Mouse (Mus musculus) R1 (cell line): ENCODE data around the gene Nbdy.
A peak's percentile ranks its signal among the peaks of the same experiment; 100 is the strongest.

Experiments used
- DNase-seq: peaks from one replicate; pipeline ENCODE4 v3.0.0-alpha.2; 2018; ENCODE audit warnings: low read depth, low spot score

The Nbdy gene

GRCm38 (mm10) chrX:153723110-153723916 lies at the start of gene Nbdy:
Gene Nbdy (plus strand): TSS chrX:153723590.
- peak; percentile 73 for DNase-seq

DNA sequence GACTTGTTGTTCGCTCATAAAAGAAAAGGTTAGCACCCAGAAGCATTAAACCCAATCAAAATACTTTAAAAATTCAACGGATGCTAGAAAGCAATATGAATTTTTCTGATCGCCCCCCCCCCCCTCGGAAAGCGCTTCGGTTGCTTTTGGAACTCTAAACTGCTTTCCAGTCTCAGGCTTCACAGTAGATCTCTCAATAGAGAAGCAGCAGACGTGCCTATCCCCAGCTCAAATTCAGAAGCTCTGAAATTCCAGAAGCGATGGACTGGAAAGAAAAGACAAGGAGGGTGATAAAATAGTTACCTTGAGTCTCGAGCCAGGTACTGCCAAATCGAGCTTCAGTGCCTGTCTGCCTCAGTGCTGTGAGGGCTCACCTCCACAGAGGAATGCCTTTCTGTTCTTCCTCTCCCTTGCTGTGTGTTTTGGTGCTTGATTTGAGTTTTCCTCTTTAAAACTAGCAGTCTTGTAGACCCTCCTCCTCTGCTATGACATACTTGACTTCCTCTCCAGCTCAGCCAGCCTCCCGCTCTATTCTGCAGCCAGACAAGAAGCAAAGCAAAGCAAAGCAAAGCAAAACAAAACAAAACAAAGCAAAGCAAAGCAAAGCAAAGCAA lies 27.5 kb upstream of the Nbdy start, which contains the start of gene Kctd12b:
Gene Kctd12b (minus strand): TSS at position 610 of the 614 bp plus-strand sequence.
- peak; percentile 3 for DNase-seq

DNA sequence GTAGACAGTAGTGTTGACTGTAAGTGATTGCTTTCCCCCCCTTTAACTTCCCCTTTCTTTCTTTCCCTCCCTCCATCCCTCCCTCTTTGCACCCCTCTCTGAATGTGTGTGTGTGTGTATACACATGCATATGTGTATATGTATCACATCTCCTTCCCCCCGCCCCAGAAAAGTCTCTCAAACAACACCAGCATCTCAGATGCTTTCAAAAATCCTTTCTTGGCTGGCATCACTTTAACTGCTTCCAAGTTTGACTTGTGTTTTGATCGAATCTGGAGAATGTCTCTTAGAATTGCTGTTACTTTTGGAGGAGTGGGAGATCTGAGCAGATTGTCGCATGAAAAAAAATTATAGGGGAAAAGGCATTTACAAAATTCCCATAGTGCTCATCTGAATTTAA lies 22.9 kb upstream of the Nbdy start:
- DNase-seq, result no peak

GRCm38 (mm10) chrX:153707735-153708134 lies 15.7 kb upstream of the Nbdy start:
- peak; percentile 4 for DNase-seq

- DNase-seq, result no peak
Measured at GRCm38 (mm10) chrX:153716716-153717115, 6.7 kb upstream of the Nbdy start.

DNA sequence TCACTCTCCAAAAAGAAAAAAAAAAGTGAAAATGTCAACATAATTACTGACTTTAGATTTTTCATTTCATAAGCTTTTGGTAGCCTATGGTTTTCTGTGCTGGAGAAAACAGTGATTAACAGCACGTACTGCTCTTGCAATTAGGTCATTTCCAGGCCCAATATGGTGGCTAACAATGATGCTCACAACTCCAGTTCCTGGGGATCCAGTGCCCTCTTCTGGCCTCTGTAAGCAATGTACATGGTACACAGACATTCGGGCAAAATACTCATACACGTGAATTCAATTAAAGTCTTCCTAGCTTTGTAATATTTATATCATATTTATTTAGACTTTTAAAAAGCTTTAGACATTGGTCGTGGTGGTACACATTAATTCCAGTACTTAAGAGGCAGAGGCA lies 3.8 kb upstream of the Nbdy start:
- DNase-seq, result peak; percentile 58

- DNase-seq, result peak; percentile 56
Measured at GRCm38 (mm10) chrX:153724400-153724799, 1.0 kb downstream of the Nbdy start.

DNA sequence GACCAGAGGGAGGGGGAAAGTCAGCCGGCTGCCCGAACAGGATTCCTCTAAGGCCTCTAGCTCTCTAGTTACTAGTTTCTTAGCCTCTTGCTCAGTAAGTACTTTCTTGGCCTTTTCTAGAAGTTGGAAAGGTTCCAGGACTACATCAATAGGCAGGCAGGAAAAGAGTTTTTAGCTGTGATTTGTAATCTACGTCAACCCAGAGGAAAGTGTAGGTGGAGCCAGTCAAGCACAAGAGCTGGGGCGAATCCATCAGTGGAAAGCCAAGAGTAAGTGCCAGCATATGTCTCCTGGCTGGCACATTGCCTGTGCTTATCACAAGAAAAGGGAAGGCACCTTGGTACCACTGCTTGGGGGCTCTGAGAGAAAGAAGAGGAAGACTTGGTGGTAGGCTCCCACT lies 12.3 kb downstream of the Nbdy start:
- no peak for DNase-seq

DNA sequence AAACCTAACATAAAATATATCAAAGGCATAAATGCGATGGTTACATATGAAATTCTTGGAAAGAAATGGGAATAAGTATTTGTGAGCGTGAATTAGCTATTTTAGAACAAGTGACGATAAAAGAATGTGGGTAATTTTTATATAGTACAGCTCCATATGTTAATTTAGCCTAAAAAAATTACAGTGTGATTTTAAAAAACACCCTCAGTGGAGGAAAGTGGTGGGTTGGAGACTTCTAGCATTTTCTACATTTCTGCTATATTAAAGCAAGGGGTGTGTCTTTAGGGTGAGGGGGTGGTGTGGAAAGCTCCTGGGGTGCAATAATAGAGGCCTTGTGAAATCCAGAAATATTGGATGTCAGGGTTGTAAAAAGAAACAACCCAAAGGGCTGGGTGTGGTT lies 19.1 kb downstream of the Nbdy start:
- no peak for DNase-seq

- peak; percentile 9 for DNase-seq
Measured at GRCm38 (mm10) chrX:153749230-153749629, 25.8 kb downstream of the Nbdy start.
